Mouse (Mus musculus): ENCODE results near the gene Tyro3. TPM values are rescaled to one million over a fixed set of nuclear protein-coding genes. Genes with fewer than 3 reads are reported as not detected.

The Tyro3 gene
- total RNA-seq (2014; rRNA removed), result 46.6 and 47.5 TPM in 2 replicates
- 17.3 and 18.5 TPM in 2 replicates for polyA plus RNA-seq (2015; fragmentation: Nextera tagmentation; extraction: Ambion mirVana)

GRCm38 (mm10) chr2:119797279-119797783, at the start of gene Tyro3:
Gene Tyro3, plus strand, starts transcription at chr2:119797733.
- H3K27ac ChIP-seq (ENCODE audit: low read depth, low read length), result no peak within 1 kb of the TSS
- no peaks in the 10 kb centered on the region for H3K9me3 ChIP-seq (ENCODE audit: low read length)
- TF ChIP-seq CTCF (IDR thresholded peaks at IDR 0.05; ENCODE audit: low read depth), result no peak
- peaks cover 5% of the 10 kb centered on the region; the same call in 1 of the 2 replicates for H3K4me1 ChIP-seq (ENCODE audit: insufficient read depth)
- no peak within 1 kb of the TSS for H3K4me2 ChIP-seq (ENCODE audit: low read depth)
- H3K27me3 ChIP-seq (ENCODE audit: insufficient read depth, low read length), result no peaks in the 10 kb centered on the region
- no peak within 1 kb of the TSS for H3K9ac ChIP-seq
- H3K36me3 ChIP-seq (ENCODE audit: insufficient read depth), result no peaks in the 10 kb centered on the region
- 66% methylated on average over 5 of the region's 5 CpGs for WGBS
- H3K4me3 ChIP-seq (ENCODE audit: low read depth, low read length), result no peak within 1 kb of the TSS
- DNase-seq (no peak), ATAC-seq (no peak)

- no peak for ATAC-seq
- H3K4me1 ChIP-seq (ENCODE audit: insufficient read depth), result no peaks in the 10 kb centered on the region
- no peak overlapping the region for H3K27ac ChIP-seq (ENCODE audit: low read depth, low read length)
- 73% methylated on average over 13 of the region's 13 CpGs for WGBS
- H3K4me2 ChIP-seq (ENCODE audit: low read depth), result no peak overlapping the region
- no peak overlapping the region for H3K4me3 ChIP-seq (ENCODE audit: low read depth, low read length)
- no peak for DNase-seq
- H3K27me3 ChIP-seq (ENCODE audit: insufficient read depth, low read length), result peaks cover 9% of the 10 kb centered on the region
- no peak overlapping the region for H3K9ac ChIP-seq
- no peaks in the 10 kb centered on the region for H3K9me3 ChIP-seq (ENCODE audit: low read length)
- TF ChIP-seq CTCF (IDR thresholded peaks at IDR 0.05; ENCODE audit: low read depth), result no peak
- H3K36me3 ChIP-seq (ENCODE audit: insufficient read depth), result no peaks in the 10 kb centered on the region
Measured at GRCm38 (mm10) chr2:119749260-119749659, 48.3 kb upstream of the Tyro3 start.

- 4% methylated on average over 24 of the region's 31 CpGs for WGBS
- peak; percentile 60 for ATAC-seq
Measured at GRCm38 (mm10) chr2:119757601-119758100, 39.9 kb upstream of the Tyro3 start.

DNA sequence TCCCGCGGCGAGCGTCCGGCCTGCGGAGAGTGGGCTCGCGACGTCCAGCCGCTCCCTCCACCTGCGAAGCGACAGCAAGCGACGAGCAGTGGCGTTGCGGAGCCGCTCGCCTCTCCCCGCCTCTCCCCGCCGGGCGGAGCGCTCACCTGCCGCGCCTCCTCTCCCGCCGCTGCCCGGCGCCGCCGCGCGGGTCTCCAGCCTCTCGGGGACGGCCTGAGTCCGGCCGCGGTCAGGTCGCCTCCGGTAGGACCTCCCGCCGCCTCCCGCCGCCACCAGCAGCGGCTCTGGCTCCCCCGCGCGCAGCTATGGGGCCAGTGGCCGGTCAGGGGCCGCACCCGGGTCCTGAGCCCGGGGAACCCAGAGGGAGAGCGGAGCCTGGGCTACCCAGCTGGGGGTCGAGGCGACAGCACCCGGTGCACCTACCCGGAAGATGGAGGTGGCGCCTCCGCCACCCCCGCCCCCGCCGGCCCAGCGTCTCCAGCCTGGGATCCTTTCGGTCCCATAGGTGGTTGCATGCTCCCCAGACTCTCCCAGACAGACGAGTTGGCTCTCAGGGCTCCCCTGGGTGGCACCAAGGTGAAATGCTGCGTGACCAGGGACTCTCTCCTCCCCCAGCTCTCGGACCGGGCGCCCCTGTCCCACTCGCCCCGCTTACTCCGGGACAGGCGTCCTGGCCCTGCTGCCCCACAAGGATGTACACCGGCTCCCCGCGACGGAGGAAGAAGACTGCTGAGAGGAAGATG, 39.3 kb upstream of the Tyro3 start:
- peaks cover 5% of the 10 kb centered on the region; the same call in 1 of the 2 replicates for H3K4me1 ChIP-seq (ENCODE audit: insufficient read depth)
- under 1% methylated on average over 64 of the region's 77 CpGs for WGBS
- H3K27ac ChIP-seq (ENCODE audit: low read depth, low read length), result no peak overlapping the region
- H3K4me2 ChIP-seq (ENCODE audit: low read depth), result peak overlapping the region; percentile 100
- TF ChIP-seq CTCF (IDR thresholded peaks at IDR 0.05; ENCODE audit: low read depth), result no peak
- no peaks in the 10 kb centered on the region for H3K9me3 ChIP-seq (ENCODE audit: low read length)
- peak; percentile 30 for ATAC-seq
- peaks cover 29% of the 10 kb centered on the region for H3K27me3 ChIP-seq (ENCODE audit: insufficient read depth, low read length)
- H3K4me3 ChIP-seq (ENCODE audit: low read depth, low read length), result peak overlapping the region; percentile 58
- H3K36me3 ChIP-seq (ENCODE audit: insufficient read depth), result no peaks in the 10 kb centered on the region; the same call in 1 of the 2 replicates
- H3K9ac ChIP-seq, result peak overlapping the region; percentile 47
- peak; percentile 15 for DNase-seq

More at GRCm38 (mm10) chr2:119757601-119758100, 39.9 kb upstream of the Tyro3 start:
- Histone ChIP-seq H3K27me3 (ENCODE audit: insufficient read depth, low read length) (peaks cover 29% of the 10 kb centered on the region), H3K4me2 (ENCODE audit: low read depth) (peak overlapping the region; percentile 100), H3K36me3 (ENCODE audit: insufficient read depth) (no peaks in the 10 kb centered on the region), H3K4me1 (ENCODE audit: insufficient read depth) (peaks cover 5% of the 10 kb centered on the region; the same call in 1 of the 2 replicates), H3K4me3 (ENCODE audit: low read depth, low read length) (peak overlapping the region; percentile 58), H3K9me3 (ENCODE audit: low read length) (no peaks in the 10 kb centered on the region), H3K9ac (peak overlapping the region; percentile 47), H3K27ac (ENCODE audit: low read depth, low read length) (no peak overlapping the region)
- no peak for TF ChIP-seq CTCF (IDR thresholded peaks at IDR 0.05; ENCODE audit: low read depth)
- DNase-seq, result peak; percentile 7

- H3K4me3 ChIP-seq (ENCODE audit: low read depth, low read length), result peak overlapping the region; percentile 58
- H3K9ac ChIP-seq, result peak overlapping the region; percentile 31
- no peak for TF ChIP-seq CTCF (IDR thresholded peaks at IDR 0.05; ENCODE audit: low read depth)
- H3K9me3 ChIP-seq (ENCODE audit: low read length), result no peaks in the 10 kb centered on the region
- H3K4me1 ChIP-seq (ENCODE audit: insufficient read depth), result peaks cover 5% of the 10 kb centered on the region; the same call in 1 of the 2 replicates
- DNase-seq (peak; percentile 5), ATAC-seq (no peak)
- H3K4me2 ChIP-seq (ENCODE audit: low read depth), result peak overlapping the region; percentile 100
- peaks cover 8% of the 10 kb centered on the region; the same call in 1 of the 2 replicates for H3K36me3 ChIP-seq (ENCODE audit: insufficient read depth)
- H3K27me3 ChIP-seq (ENCODE audit: insufficient read depth, low read length), result peaks cover 29% of the 10 kb centered on the region
- no peak overlapping the region for H3K27ac ChIP-seq (ENCODE audit: low read depth, low read length)
- 7% methylated on average over 44 of the region's 44 CpGs for WGBS
Measured at GRCm38 (mm10) chr2:119758844-119759835, 38.4 kb upstream of the Tyro3 start.

DNA sequence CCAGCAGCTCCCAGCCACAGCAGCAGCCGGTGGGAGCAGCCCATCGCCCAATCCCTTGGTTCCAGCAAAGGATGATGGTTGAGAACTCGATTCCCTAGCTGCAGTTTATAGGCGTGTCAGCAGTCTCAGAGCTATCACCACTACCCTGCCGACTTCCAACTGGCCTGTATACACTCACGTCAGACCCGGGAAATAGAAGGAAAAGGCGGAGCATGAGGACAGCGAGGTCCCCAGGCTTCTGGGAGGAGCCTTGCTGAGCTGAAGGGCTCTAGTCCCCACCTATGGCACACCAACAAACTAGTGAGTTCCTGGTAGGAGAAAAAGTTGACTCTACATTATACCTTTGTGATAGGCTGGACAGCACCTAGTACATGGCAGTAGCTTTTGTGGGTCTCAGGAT, 37.3 kb upstream of the Tyro3 start, which contains the start of gene Ltk:
TSS of gene Ltk (minus strand) at position 181 of the 400 bp plus-strand sequence.
- Histone ChIP-seq H3K27me3 (ENCODE audit: insufficient read depth, low read length) (peaks cover 29% of the 10 kb centered on the region), H3K4me1 (ENCODE audit: insufficient read depth) (peaks cover 5% of the 10 kb centered on the region; the same call in 1 of the 2 replicates), H3K9ac (no peak within 1 kb of the TSS), H3K9me3 (ENCODE audit: low read length) (no peaks in the 10 kb centered on the region), H3K27ac (ENCODE audit: low read depth, low read length) (no peak within 1 kb of the TSS), H3K4me3 (ENCODE audit: low read depth, low read length) (0 out of 2 replicates have a peak within 1 kb of the TSS, but pooled peaks have one; percentile 58), H3K36me3 (ENCODE audit: insufficient read depth) (peaks cover 15% of the 10 kb centered on the region; the same call in 1 of the 2 replicates), H3K4me2 (ENCODE audit: low read depth) (no peak within 1 kb of the TSS)
- DNase-seq, result no peak
- no peak for TF ChIP-seq CTCF (IDR thresholded peaks at IDR 0.05; ENCODE audit: low read depth)
- no peak for ATAC-seq
- WGBS, result 20% methylated on average over 9 of the region's 9 CpGs
